Mouse (Mus musculus): ENCODE results near the gene Trim62. TPM values are rescaled to one million over a fixed set of nuclear protein-coding genes. Genes with fewer than 3 reads are reported as not detected.

The Trim62 gene
- polyA plus RNA-seq, 1 experiment from 2014 or later: 6.8 TPM

DNA sequence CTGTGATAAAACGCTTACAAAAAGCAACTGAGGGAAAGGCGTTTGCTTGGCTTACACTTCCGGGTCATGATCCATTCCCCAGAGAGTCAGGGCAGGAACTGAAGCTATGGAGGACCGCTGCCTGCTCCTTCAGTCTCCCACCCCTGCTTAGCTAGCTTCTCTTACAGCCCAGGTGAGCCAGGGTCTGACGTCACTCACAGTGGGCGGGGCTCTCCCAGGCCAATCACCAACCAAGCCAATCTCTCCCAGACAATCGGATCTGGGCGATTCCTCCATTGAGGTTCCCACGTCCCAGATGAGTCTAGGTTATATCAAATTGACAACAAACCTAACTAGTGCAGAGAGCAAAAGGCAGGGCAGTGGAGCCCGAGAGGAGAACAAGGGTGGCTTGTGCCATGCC, 35.7 kb downstream of the Trim62 start:
- Histone ChIP-seq H3K4me1 (peaks cover 10% of the 10 kb centered on the region), H3K27ac (no peak overlapping the region), H3K4me3 (no peak overlapping the region), H3K27me3 (ENCODE audit: poor library complexity, severe bottlenecking) (peaks cover 17% of the 10 kb centered on the region), H3K36me3 (replicated peaks) (no peaks in the 10 kb centered on the region), H3K9me3 (no peaks in the 10 kb centered on the region)
- 32% methylated on average over 10 of the region's 10 CpGs for WGBS
- DNase-seq (ENCODE audit: extremely low spot score, low spot score): no peak

DNA sequence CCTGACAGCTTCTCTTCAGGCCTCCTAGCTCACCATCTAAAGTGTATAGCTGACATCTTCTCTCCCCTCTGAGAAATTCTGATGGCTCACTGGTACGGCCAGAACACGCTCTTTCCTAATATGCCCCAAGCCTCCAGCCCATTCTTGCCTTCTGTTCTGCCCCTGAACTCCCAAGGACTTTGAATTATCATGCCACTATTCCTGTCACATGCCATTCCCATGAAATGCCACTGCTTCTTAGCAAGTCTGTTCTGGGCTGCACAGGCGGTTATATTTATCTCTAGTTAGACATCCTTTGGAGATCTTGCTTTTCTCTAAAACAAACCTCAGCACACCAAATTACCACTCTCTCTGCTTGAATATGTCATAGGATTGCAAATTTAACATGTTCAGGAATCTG, 40.2 kb downstream of the Trim62 start:
- 90% methylated on average over 3 of the region's 3 CpGs for WGBS
- peaks cover 13% of the 10 kb centered on the region for H3K4me1 ChIP-seq
- no peak overlapping the region for H3K27ac ChIP-seq
- H3K4me3 ChIP-seq: no peak overlapping the region
- no peaks in the 10 kb centered on the region for H3K9me3 ChIP-seq
- peaks cover 47% of the 10 kb centered on the region for H3K27me3 ChIP-seq (ENCODE audit: poor library complexity, severe bottlenecking)
- no peaks in the 10 kb centered on the region for H3K36me3 ChIP-seq (replicated peaks)
- DNase-seq (ENCODE audit: extremely low spot score, low spot score): no peak

DNA sequence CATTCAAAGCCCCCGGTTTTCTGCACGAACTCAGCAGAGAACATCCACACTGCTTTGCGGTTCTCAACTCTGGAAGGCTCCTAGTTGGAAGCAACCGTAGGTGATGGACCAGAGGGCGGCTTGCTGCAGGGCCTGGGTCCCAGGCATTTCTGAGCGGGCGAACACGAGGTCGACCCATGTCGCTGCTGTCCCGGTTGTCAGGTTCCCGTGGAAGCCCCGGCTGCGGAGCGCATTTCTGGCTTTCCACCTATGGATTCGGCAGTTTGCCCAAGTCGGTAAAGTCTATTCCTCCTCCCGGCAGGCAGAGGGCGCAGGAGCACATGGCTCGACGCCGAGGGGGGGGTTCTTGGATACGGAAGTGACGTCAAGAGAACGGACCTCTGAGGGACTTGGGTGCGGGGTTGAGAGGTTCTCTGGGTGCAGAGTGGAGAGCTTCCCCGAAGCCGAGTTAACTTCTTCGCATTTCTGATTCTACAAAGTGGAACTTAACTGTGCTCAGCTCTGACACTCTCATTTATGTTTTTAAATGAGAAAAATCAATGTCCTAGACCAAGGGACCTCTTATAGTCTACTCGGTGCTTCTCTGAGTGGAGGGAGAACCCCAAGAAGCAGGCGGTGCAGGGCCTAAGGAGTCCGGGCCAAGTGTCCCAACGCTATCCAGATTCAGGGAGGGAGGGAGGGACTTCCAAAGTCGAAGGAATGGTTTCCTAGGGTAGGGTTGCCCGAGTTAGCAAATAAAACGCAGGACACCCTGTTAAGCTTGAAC, 41.6 kb downstream of the Trim62 start:
- peak; percentile 89 for DNase-seq (ENCODE audit: extremely low spot score, low spot score)
- WGBS: 15% methylated on average over 36 of the region's 36 CpGs
- Histone ChIP-seq H3K36me3 (replicated peaks) (no peaks in the 10 kb centered on the region), H3K9me3 (no peaks in the 10 kb centered on the region), H3K4me1 (peaks cover 13% of the 10 kb centered on the region), H3K27me3 (ENCODE audit: poor library complexity, severe bottlenecking) (peaks cover 47% of the 10 kb centered on the region), H3K4me3 (peak overlapping the region; percentile 56), H3K27ac (peak overlapping the region; percentile 79)

DNA sequence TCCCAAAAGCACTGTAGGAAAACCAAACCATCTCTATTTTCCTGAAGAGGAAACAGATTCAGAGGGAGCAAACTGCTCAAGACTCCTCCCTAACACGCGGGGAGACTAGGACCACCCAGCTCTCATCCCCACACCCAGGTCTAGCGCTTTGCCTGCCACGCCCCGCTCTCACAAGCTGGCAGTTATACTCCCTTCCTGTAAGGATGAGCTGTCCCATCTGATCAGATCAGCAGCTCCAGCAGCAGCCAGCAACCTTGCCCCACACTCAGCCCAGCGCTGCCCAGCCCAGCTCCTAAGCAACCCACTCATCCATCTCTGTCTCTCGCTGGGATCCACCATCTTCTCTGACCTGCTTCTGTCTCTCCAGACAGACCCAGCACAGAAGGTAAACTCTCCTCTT, 49.4 kb downstream of the Trim62 start:
- H3K27me3 ChIP-seq (ENCODE audit: poor library complexity, severe bottlenecking): peaks cover 7% of the 10 kb centered on the region; the same call in 1 of the 2 replicates
- no peak overlapping the region; the same call in 1 of the 2 replicates for H3K27ac ChIP-seq
- no peak for DNase-seq (ENCODE audit: extremely low spot score, low spot score)
- H3K4me1 ChIP-seq: no peaks in the 10 kb centered on the region
- no peak overlapping the region for H3K4me3 ChIP-seq
- H3K36me3 ChIP-seq (replicated peaks): no peaks in the 10 kb centered on the region
- H3K9me3 ChIP-seq: no peaks in the 10 kb centered on the region
- 79% methylated on average over 7 of the region's 7 CpGs for WGBS

DNA sequence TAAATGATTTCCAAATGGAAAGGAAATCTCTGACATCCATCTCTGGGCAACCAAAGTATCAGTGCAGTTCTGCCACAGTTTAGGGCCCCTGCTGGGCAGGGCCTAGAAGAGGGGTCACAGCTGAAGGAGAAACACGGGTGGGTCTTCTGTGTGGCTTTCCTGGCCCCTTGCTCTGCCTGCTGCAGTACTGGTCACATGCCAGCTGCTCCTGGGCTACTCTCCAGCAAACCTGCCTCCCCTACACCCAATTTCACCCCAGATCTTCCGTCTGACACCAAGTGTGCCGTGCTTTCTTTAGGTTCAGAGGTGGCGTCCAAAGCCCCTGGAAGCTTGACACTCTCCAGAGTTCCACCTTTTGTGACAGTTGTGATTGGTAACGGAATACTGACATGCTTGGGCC, 52.2 kb downstream of the Trim62 start:
- 73% methylated on average over 5 of the region's 5 CpGs for WGBS
- Histone ChIP-seq H3K36me3 (replicated peaks) (no peaks in the 10 kb centered on the region), H3K27me3 (ENCODE audit: poor library complexity, severe bottlenecking) (0 out of 2 replicates have a peak, but pooled peaks cover 5% of the 10 kb centered on the region), H3K27ac (no peak overlapping the region), H3K4me3 (no peak overlapping the region), H3K9me3 (no peaks in the 10 kb centered on the region), H3K4me1 (no peaks in the 10 kb centered on the region)
- DNase-seq (ENCODE audit: extremely low spot score, low spot score): no peak

DNA sequence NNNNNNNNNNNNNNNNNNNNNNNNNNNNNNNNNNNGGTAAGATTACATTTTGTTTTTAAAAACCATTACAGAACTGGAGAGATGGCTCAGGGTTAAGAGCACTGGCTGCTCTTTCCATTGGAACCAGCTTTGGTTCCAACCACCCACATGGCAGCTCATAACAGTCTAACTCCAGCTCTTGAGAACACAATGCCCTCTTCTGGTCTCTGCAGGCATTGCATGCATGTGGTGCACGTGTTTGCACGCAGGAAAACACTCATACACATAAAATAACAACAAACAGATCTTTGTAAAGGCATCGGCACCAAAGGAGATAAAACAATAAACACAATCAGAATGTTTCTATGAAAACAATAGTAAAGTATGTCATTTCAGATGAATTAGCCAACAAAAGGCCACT, 59.0 kb downstream of the Trim62 start:
- no peak for DNase-seq (ENCODE audit: extremely low spot score, low spot score)
- no peaks in the 10 kb centered on the region for H3K36me3 ChIP-seq (replicated peaks)
- 0 out of 2 replicates have a peak, but pooled peaks cover 5% of the 10 kb centered on the region for H3K9me3 ChIP-seq
- no peaks in the 10 kb centered on the region; the same call in 1 of the 2 replicates for H3K27me3 ChIP-seq (ENCODE audit: poor library complexity, severe bottlenecking)
- WGBS: 60% methylated on average over 3 of the region's 3 CpGs
- H3K27ac ChIP-seq: no peak overlapping the region
- H3K4me3 ChIP-seq: no peak overlapping the region
- peaks cover 6% of the 10 kb centered on the region for H3K4me1 ChIP-seq

DNA sequence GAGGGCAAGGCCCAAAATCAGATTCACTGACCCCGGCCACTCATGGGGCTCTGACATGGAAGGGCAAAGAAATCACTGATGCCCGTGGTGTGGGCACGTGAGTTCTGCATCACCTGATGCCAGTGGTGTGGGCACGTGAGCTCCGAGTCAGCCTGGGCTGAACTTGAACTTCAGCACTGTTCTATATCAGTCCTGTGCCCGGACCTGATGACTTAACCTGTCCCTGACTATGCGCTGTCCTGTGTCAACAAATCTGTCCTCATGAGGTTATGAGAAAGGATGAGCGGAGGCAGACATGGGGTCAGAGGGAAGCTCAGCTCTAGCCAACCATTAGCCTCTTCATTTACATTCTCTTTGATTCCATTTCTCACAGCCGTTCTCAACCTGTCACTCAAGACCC, 63.4 kb downstream of the Trim62 start:
- Histone ChIP-seq H3K36me3 (replicated peaks) (no peaks in the 10 kb centered on the region), H3K4me1 (peaks cover 17% of the 10 kb centered on the region), H3K27ac (no peak overlapping the region), H3K27me3 (ENCODE audit: poor library complexity, severe bottlenecking) (no peaks in the 10 kb centered on the region; the same call in 1 of the 2 replicates), H3K4me3 (no peak overlapping the region), H3K9me3 (0 out of 2 replicates have a peak, but pooled peaks cover 2% of the 10 kb centered on the region)
- no peak for DNase-seq (ENCODE audit: extremely low spot score, low spot score)
- 89% methylated on average over 9 of the region's 9 CpGs for WGBS

DNA sequence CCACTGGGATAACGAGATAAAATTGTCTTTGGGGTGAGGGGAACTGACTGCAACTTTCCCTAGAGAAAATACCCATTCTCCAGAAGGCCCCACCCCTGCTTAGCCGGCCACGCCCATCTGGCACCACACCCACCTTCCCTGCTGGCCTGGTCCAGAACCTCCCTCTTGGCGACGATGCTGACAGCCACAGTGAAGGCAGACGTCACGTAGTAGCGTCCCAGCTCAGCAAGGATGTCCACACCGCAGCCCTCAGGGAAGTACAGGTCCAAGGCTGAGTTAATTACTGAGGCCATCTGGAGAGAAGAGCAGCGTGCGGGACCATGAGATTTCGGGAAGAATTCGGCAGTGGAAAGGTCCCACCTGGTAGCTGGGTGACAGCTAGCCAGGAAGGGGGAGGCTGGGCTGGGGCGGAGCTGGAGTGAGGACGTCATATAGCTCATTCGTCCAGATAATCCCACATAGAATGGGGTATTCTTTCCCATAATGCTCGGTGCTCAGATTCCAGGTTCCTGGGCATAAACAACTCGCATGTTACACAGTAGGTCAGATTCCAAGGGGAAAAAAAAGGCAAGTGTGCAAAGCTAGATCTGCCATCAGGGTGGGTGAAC, 64.0 kb downstream of the Trim62 start:
- Histone ChIP-seq H3K4me3 (no peak overlapping the region), H3K27me3 (ENCODE audit: poor library complexity, severe bottlenecking) (no peaks in the 10 kb centered on the region; the same call in 1 of the 2 replicates), H3K27ac (no peak overlapping the region), H3K36me3 (replicated peaks) (no peaks in the 10 kb centered on the region), H3K9me3 (no peaks in the 10 kb centered on the region), H3K4me1 (peaks cover 17% of the 10 kb centered on the region)
- WGBS: 17% methylated on average over 18 of the region's 18 CpGs
- no peak for DNase-seq (ENCODE audit: extremely low spot score, low spot score)

DNA sequence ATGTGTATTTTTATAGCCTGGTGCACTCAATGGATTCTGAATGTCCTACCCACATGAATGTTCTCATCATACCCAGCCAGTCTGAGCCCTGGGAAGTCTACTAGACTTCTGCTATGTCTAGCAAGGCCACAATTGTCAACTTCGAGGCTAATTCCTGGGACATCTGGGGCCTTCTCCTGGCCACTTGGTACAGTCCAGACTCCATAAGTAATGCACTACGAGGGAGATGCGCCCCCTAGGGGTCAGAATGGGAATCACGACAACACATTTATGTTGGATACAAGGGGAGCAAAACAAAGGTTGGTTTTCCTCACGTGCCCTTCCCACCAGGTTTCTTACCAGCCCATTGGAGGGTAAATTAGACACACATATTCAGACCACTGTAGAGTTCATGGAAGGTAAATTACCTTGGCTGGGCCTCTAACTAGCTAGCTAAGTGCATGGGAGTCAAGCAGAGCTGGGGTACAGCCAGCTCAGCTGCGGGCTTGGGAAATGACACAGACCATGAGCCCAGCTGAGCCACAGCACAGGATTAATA, 64.8 kb downstream of the Trim62 start:
- no peak overlapping the region for H3K4me3 ChIP-seq
- DNase-seq (ENCODE audit: extremely low spot score, low spot score): peak; percentile 63

DNA sequence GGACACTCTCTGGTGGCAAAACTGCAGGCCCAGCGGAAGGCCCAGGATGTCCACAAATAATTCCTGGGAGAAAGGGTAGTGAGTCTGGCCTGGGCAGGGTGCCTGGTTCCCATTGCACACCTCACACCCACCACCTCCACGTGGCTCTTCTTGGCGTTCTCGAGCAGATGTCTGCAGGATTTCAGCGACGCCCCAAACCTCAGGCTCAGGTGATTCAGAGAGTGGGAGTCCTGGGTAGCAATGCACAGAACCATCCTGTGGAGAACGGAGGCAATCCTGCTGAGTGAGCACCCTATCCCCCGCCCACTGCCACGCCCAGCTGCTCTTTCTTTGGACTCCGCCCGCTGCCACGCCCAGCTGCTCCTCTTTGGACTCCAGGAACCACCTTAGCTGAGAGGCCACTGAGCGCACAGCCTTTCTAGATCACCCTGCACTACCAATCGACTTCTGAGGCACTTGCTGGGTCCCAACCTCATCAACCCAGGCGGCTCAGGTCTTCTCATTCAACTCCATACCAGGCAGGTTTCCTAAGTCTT, 66.2 kb downstream of the Trim62 start:
- Histone ChIP-seq H3K27me3 (ENCODE audit: poor library complexity, severe bottlenecking) (no peaks in the 10 kb centered on the region; the same call in 1 of the 2 replicates), H3K9me3 (no peaks in the 10 kb centered on the region), H3K4me1 (peaks cover 20% of the 10 kb centered on the region), H3K27ac (no peak overlapping the region), H3K4me3 (no peak overlapping the region), H3K36me3 (replicated peaks) (no peaks in the 10 kb centered on the region)
- WGBS: 49% methylated on average over 15 of the region's 15 CpGs
- DNase-seq (ENCODE audit: extremely low spot score, low spot score): no peak

More for the DNA sequence above, 64.8 kb downstream of the Trim62 start:
- WGBS: 30% methylated on average over 6 of the region's 6 CpGs
- Histone ChIP-seq H3K36me3 (replicated peaks) (no peaks in the 10 kb centered on the region), H3K27me3 (ENCODE audit: poor library complexity, severe bottlenecking) (no peaks in the 10 kb centered on the region; the same call in 1 of the 2 replicates), H3K9me3 (no peaks in the 10 kb centered on the region), H3K27ac (no peak overlapping the region), H3K4me1 (peaks cover 17% of the 10 kb centered on the region)

DNA sequence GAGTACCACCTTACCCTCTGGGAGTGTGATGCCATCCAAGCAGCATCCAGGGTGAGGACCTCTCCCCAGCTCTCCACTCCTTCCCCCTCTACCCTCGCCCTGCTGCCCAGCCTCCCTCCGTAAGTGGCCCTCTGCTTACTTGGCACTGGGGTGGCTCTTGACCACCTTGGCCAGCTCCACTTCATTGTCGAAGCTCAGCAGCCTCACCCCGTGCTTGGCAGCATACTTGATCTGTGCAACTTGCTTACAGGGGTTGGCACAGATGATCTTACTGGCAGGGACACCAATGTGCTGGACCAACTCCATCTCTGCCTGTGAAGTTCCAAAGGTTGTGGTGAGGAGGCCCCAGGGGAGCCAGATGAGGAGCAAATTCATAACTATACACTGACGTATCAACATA, 67.1 kb downstream of the Trim62 start:
- peaks cover 25% of the 10 kb centered on the region for H3K4me1 ChIP-seq
- DNase-seq (ENCODE audit: extremely low spot score, low spot score): no peak
- no peaks in the 10 kb centered on the region for H3K9me3 ChIP-seq
- H3K36me3 ChIP-seq (replicated peaks): no peaks in the 10 kb centered on the region
- 83% methylated on average over 5 of the region's 5 CpGs for WGBS
- H3K4me3 ChIP-seq: no peak overlapping the region
- H3K27me3 ChIP-seq (ENCODE audit: poor library complexity, severe bottlenecking): no peaks in the 10 kb centered on the region; the same call in 1 of the 2 replicates
- H3K27ac ChIP-seq: no peak overlapping the region

DNA sequence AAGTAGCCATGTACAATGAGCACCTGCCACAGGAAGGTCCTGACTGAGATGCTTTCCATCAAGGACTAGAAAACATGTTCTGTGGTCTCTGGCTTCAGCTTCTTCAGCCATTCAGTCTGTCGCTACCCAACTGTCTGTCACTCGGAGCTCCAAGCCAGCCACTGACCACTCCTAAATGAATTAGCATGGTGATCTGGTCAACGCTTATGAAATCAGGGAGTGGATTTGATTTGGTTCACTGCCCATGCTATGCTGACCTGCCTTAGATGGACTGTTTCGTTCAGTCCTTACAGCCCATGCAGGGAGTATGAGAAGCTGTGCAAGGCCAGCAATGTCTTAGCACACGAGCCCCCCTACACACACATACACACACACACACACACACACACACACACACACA, 70.5 kb downstream of the Trim62 start:
- DNase-seq (ENCODE audit: extremely low spot score, low spot score): no peak
- 89% methylated on average over 5 of the region's 5 CpGs for WGBS
- Histone ChIP-seq H3K9me3 (no peaks in the 10 kb centered on the region), H3K4me1 (peaks cover 35% of the 10 kb centered on the region), H3K27me3 (ENCODE audit: poor library complexity, severe bottlenecking) (no peaks in the 10 kb centered on the region), H3K36me3 (replicated peaks) (no peaks in the 10 kb centered on the region), H3K27ac (no peak overlapping the region), H3K4me3 (no peak overlapping the region)

Measured in forebrain, embryonic 10.5 days (tissue).